Mouse (Mus musculus) embryonic facial prominence, embryonic 11.5 days (tissue): ENCODE data around the gene Pnpla5. TPM values are rescaled to one million over a fixed set of nuclear protein-coding genes. Genes with fewer than 3 reads are reported as not detected.

ENCODE experiments used
- ATAC-seq: fragments of 200-750 bp; cut with Nextera tagmentation; replicated peaks from 2 replicates; pipeline ENCODE4 v1.8.0; 2017; ENCODE audit warnings: low read depth; ENCODE audit not compliant: insufficient number of reproducible peaks, low FRiP score, low TSS enrichment
- DNase-seq: peaks from one replicate; pipeline ENCODE4 v3.0.0-alpha.2; 2015; ENCODE audit warnings: low spot score
- H3K27ac ChIP-seq: fragments of 300-500 bp; sonication (generic); replicated peaks from 2 replicates; pipeline ENCODE4 v1.5.1; 2014; ENCODE audit warnings: mild to moderate bottlenecking, low read depth, low read length, control low read depth
- H3K27me3 ChIP-seq: fragments of 300-500 bp; sonication (generic); 2 replicates; pipeline ENCODE4 v1.6.1; 2014; ENCODE audit warnings: mild to moderate bottlenecking, low read length, moderate library complexity, mixed read lengths; ENCODE audit not compliant: control insufficient read depth, insufficient read depth
- H3K36me3 ChIP-seq: fragments of 300-500 bp; sonication (generic); replicated peaks from 2 replicates; pipeline ENCODE4 v1.6.1; 2014; ENCODE audit warnings: low read depth, mild to moderate bottlenecking, low read length, moderate library complexity, mixed read lengths; ENCODE audit not compliant: control insufficient read depth, insufficient read depth
- H3K4me1 ChIP-seq: fragments of 300-500 bp; sonication (generic); 2 replicates; pipeline ENCODE4 v1.6.1; 2014; ENCODE audit warnings: low read length, mixed read lengths; ENCODE audit not compliant: control insufficient read depth, insufficient read depth
- H3K4me2 ChIP-seq: fragments of 300-500 bp; sonication (generic); 2 replicates; pipeline ENCODE4 v1.6.1; 2014; ENCODE audit warnings: low read depth, mild to moderate bottlenecking, control low read depth, low read length, moderate library complexity
- H3K4me3 ChIP-seq: fragments of 300-500 bp; sonication (generic); 2 replicates; pipeline ENCODE4 v1.5.1; 2014; ENCODE audit warnings: low read depth, low read length, control low read depth
- H3K9ac ChIP-seq: fragments of 300-500 bp; sonication (generic); replicated peaks from 2 replicates; pipeline ENCODE4 v1.6.1; 2014; ENCODE audit warnings: mild to moderate bottlenecking, control low read depth, low read length
- H3K9me3 ChIP-seq: fragments of 300-500 bp; sonication (generic); replicated peaks from 2 replicates; pipeline ENCODE4 v1.6.1; 2016; ENCODE audit warnings: mild to moderate bottlenecking, low read length, inconsistent platforms, mixed read lengths; ENCODE audit not compliant: control insufficient read depth
- WGBS: fragments of 180-500 bp; shearing (Covaris S2); extraction: QIAGEN DNeasy Blood & Tissue Kit; methylation state at CpG from one replicate; pipeline ENCODE4 v1.1.7; 2014; 5-methylcytosine and 5-hydroxymethylcytosine counted together
- polyA plus RNA-seq: library from polyadenylated mRNA; unstranded; fragments of >200 nt; fragmentation: Nextera tagmentation; extraction: Ambion mirVana; gene quantifications from 2 replicates; pipeline ENCODE4 v1.2.1, GENCODE M21; 2014

Gene Pnpla5
- polyA plus RNA-seq, 1 experiment from 2014 or later, result not detected

GRCm38 (mm10) chr15:84156158-84156557 lies 33.2 kb upstream of the Pnpla5 start:
- H3K27ac ChIP-seq, result no peak overlapping the region
- ATAC-seq (no peak), DNase-seq (no peak)
- H3K36me3 ChIP-seq, result no peaks in the 10 kb centered on the region
- no peak overlapping the region for H3K9ac ChIP-seq
- H3K27me3 ChIP-seq, result no peaks in the 10 kb centered on the region
- H3K9me3 ChIP-seq, result no peaks in the 10 kb centered on the region
- no peak overlapping the region for H3K4me3 ChIP-seq
- WGBS, result 78% methylated on average over 2 of the region's 2 CpGs
- H3K4me1 ChIP-seq, result no peaks in the 10 kb centered on the region
- H3K4me2 ChIP-seq, result no peak overlapping the region

GRCm38 (mm10) chr15:84140929-84141328 lies 18.0 kb upstream of the Pnpla5 start:
- no peak overlapping the region for H3K9ac ChIP-seq
- H3K4me2 ChIP-seq, result no peak overlapping the region
- H3K4me3 ChIP-seq, result no peak overlapping the region
- ATAC-seq, result no peak
- H3K36me3 ChIP-seq, result no peaks in the 10 kb centered on the region
- peak; percentile 7 for DNase-seq
- H3K27ac ChIP-seq, result no peak overlapping the region
- H3K9me3 ChIP-seq, result no peaks in the 10 kb centered on the region
- no peaks in the 10 kb centered on the region for H3K4me1 ChIP-seq
- 66% methylated on average over 5 of the region's 5 CpGs for WGBS
- H3K27me3 ChIP-seq, result no peaks in the 10 kb centered on the region

DNA sequence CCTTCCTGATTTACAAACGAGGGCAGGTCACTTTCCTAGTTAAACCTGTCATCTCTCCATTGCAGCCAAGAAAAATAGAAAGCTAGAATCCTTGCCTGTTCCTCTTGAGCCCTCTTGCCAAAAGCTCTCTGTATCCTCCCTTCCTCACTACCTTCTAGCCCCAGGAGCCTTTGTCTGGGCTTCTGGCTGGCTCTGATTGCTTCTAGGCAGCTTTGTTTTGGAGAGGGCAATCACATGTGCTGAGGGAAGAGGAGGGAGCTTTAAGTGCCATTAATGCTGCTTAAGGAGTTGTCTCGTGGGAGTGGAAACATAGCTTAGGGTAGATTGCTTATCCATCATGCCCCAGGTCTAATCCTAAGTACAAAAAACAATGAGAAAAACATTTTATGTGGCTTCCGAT lies 17.1 kb upstream of the Pnpla5 start:
- Histone ChIP-seq H3K4me3 (no peak overlapping the region), H3K4me1 (no peaks in the 10 kb centered on the region), H3K9me3 (no peaks in the 10 kb centered on the region), H3K4me2 (no peak overlapping the region), H3K27me3 (no peaks in the 10 kb centered on the region), H3K9ac (no peak overlapping the region), H3K27ac (no peak overlapping the region), H3K36me3 (no peaks in the 10 kb centered on the region)
- WGBS, result 52% methylated on average over 3 of the region's 3 CpGs
- ATAC-seq (no peak), DNase-seq (no peak)

GRCm38 (mm10) chr15:84139592-84140005 lies 16.6 kb upstream of the Pnpla5 start:
- H3K9me3 ChIP-seq, result no peaks in the 10 kb centered on the region
- H3K36me3 ChIP-seq, result no peaks in the 10 kb centered on the region
- no peaks in the 10 kb centered on the region for H3K4me1 ChIP-seq
- ATAC-seq, result no peak
- no peak overlapping the region for H3K9ac ChIP-seq
- 68% methylated on average over 5 of the region's 5 CpGs for WGBS
- no peak overlapping the region for H3K4me3 ChIP-seq
- H3K27ac ChIP-seq, result no peak overlapping the region
- no peaks in the 10 kb centered on the region for H3K27me3 ChIP-seq
- H3K4me2 ChIP-seq, result no peak overlapping the region
- DNase-seq, result no peak

- Histone ChIP-seq H3K9me3 (no peaks in the 10 kb centered on the region), H3K4me1 (no peaks in the 10 kb centered on the region), H3K36me3 (no peaks in the 10 kb centered on the region), H3K4me3 (no peak overlapping the region), H3K27ac (no peak overlapping the region), H3K27me3 (no peaks in the 10 kb centered on the region), H3K9ac (no peak overlapping the region), H3K4me2 (no peak overlapping the region)
- no peak for ATAC-seq
- peak; percentile 19 for DNase-seq
- 23% methylated on average over 12 of the region's 12 CpGs for whole genome bisulfite sequencing
Observed at GRCm38 (mm10) chr15:84136473-84137415, 13.8 kb upstream of the Pnpla5 start.

DNA sequence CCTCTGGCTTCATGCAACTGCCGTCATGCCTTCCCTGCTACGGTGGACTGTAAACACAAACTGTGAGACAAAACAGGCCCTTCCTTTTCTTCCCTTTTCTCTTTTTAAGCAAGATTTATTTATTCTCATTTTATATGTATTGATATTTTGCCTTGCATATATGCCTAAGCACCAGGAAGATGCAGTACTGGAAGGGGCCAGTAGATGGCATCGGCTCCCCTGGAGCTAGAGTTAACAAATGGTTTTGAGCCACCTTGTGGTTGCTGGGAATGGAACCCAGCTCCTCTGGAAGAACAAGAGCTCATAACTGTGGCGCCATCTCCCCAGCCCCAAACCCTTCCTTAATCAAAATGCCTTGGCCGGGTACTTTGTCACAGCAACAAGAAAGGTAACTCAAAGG lies 12.5 kb upstream of the Pnpla5 start:
- no peak for ATAC-seq
- Histone ChIP-seq H3K9me3 (no peaks in the 10 kb centered on the region), H3K27me3 (no peaks in the 10 kb centered on the region), H3K36me3 (no peaks in the 10 kb centered on the region), H3K27ac (no peak overlapping the region), H3K9ac (no peak overlapping the region), H3K4me3 (no peak overlapping the region), H3K4me1 (no peaks in the 10 kb centered on the region), H3K4me2 (no peak overlapping the region)
- DNase-seq, result peak; percentile 68
- WGBS, result 84% methylated on average over 5 of the region's 5 CpGs

DNA sequence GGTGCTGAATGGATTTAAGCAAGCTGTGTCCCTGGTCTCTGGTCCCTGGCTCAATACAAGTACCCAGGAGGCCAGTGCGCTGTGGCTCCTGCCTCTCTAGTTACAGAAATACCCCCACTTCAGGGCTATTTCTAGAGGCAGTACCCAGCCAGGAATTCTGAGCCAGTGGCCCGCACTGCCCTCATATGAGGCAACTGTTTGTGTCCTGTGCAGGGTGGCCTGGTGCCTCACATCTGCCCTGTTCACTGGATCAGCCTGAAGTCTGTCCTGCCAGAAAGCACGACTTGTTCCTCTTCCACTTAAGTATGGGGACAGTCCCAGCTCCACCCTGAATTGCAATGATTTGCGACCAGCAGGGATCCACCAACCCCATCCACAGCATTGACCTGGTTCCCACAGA lies 10.5 kb upstream of the Pnpla5 start:
- no peak overlapping the region for H3K4me2 ChIP-seq
- 57% methylated on average over 4 of the region's 4 CpGs for WGBS
- no peaks in the 10 kb centered on the region for H3K36me3 ChIP-seq
- no peak for ATAC-seq
- no peak overlapping the region for H3K9ac ChIP-seq
- no peaks in the 10 kb centered on the region for H3K9me3 ChIP-seq
- no peak for DNase-seq
- H3K27ac ChIP-seq, result no peak overlapping the region
- H3K4me1 ChIP-seq, result no peaks in the 10 kb centered on the region
- H3K27me3 ChIP-seq, result no peaks in the 10 kb centered on the region
- no peak overlapping the region for H3K4me3 ChIP-seq

DNA sequence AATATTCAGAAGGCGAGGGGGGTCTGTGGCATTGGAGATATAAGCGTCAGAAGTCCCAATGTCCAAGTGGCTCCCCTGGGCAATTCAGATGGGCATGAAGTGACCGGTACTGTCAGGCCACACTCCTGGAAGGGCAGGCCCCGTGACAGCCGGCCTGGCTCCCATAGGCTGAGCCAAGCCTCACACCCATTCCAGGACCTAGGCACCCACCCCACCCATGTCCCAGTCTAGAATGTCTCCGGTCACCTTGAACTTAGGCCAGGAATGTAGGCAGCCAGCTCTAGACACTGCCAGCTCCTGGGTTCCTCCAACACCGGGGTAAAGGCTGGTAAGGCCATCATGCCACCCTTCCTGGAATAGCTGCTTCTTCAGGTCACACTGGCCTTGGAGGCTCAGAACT lies 9.0 kb upstream of the Pnpla5 start:
- WGBS, result 86% methylated on average over 7 of the region's 7 CpGs
- no peaks in the 10 kb centered on the region for H3K9me3 ChIP-seq
- H3K9ac ChIP-seq, result no peak overlapping the region
- H3K4me3 ChIP-seq, result no peak overlapping the region
- H3K36me3 ChIP-seq, result no peaks in the 10 kb centered on the region
- ATAC-seq (no peak), DNase-seq (no peak)
- H3K4me2 ChIP-seq, result no peak overlapping the region
- H3K4me1 ChIP-seq, result no peaks in the 10 kb centered on the region
- H3K27ac ChIP-seq, result no peak overlapping the region
- H3K27me3 ChIP-seq, result no peaks in the 10 kb centered on the region
